Mouse (Mus musculus): Measurements from ENCODE around the gene Ap1m2. TPM values are rescaled to one million over a fixed set of nuclear protein-coding genes. Genes with fewer than 3 reads are reported as not detected.

The Ap1m2 gene
- polyA plus RNA-seq, 1 experiment = not detected

DNA sequence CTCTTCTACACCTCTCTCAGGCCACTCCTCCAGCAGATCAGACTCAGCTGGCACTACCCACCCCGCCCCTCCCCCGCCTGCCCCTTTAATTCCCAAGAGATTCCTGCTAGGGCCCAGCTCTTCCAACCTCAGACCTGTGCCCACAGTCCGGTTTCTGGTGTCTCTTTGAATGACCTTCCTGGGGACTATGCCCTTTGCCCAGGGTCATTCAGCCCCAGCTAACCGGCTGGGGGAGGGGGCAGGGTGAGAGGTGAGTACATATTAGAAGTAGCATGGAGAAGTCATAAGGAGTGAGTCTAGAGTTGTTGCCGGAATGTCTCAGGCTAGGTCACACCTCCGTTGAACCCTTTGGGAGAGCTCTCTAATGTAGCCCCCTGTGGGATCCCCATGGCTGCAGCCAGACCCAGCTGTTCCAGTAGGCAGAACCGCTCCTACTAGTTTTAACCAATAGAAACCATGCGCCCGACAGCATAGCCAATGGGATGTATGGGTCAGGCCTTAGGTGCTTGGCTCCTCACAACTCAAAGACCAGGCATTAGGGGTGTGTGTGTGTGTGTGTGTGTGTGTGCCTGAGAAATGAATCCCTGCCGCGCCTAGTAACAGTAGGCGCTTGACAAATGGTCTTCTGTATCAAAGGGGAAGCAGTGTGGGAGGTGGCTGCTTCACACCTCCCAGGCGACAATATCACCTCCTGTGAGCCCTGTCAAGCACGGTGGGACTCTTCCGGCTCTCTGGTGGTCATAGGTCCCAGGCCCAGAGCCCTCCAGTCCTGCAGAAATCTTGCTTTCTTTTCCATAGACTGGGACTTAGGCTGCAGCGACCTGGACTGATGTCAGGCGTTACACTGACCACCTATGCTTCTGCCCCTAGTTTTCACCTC is 62.3 kb downstream of the Ap1m2 start:
- TF ChIP-seq FLI1 (IDR thresholded peaks at IDR 0.05; ENCODE audit: low read length) (no peak), GATA1 (IDR thresholded peaks at IDR 0.05; ENCODE audit: borderline replicate concordance, low read length) (no peak)
- Histone ChIP-seq H3K4me3 (replicated peaks) (no peak overlapping the region), H3K27me3 (replicated peaks) (peaks cover 83% of the 10 kb centered on the region)

DNA sequence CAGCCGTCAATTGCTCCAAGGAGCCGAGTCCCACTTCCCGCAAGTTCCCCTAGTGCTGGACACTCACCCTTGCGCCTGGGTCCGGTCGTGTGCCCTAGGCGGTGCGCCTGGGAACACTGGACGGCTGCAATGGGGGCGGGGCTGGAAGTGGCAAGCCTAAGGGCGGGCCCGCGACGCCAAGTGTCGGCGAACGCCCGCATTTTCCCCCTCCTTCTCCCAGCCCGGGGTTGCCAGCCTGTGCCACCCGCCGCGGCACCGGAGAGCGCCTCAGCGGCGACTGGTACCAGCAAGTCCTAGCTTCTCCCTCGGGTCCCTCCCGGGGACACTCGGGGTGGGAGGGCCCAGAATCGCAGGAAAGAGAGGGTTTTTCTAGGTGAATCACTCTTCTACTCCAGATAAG is 63.8 kb downstream of the Ap1m2 start, which contains the start of gene S1pr5:
Gene S1pr5, minus strand, starts transcription at position 118 of the 400 bp plus-strand sequence.
- Histone ChIP-seq H3K4me1 (peaks cover 43% of the 10 kb centered on the region), H3K27me3 (replicated peaks) (peaks cover 92% of the 10 kb centered on the region), H3K4me3 (replicated peaks) (peak within 1 kb of the TSS; percentile 83), H3K36me3 (replicated peaks; ENCODE audit: low read length) (no peaks in the 10 kb centered on the region), H3K9me3 (peaks cover 6% of the 10 kb centered on the region; the same call in 1 of the 2 replicates)
- TF ChIP-seq GATA1 (IDR thresholded peaks at IDR 0.05; ENCODE audit: borderline replicate concordance, low read length) (no peak), FLI1 (IDR thresholded peaks at IDR 0.05; ENCODE audit: low read length) (no peak)

More for the DNA sequence above, 62.3 kb downstream of the Ap1m2 start:
- no peaks in the 10 kb centered on the region for H3K36me3 ChIP-seq (replicated peaks; ENCODE audit: low read length)
- peaks cover 29% of the 10 kb centered on the region for H3K4me1 ChIP-seq
- H3K9me3 ChIP-seq = no peaks in the 10 kb centered on the region

DNA sequence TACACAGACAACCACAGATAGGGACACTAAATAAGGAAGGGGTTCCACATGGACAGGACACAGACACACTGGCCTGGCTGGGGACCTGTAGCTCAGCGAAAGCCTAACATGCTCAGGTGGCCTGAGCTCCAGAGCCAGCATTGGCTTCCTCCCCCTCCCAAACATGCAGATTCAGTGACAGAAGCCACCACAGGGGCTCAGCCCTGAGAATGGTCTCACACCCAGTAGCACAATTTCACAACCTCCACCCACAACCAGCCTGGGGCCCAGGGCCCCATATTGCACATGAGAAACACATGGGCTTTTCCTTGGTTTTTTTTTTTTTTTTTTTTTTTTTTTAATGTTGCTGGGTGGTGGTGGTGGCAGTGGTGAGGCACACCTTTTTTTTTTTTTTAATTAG is 65.8 kb downstream of the Ap1m2 start:
- Histone ChIP-seq H3K36me3 (replicated peaks; ENCODE audit: low read length) (no peaks in the 10 kb centered on the region), H3K27me3 (replicated peaks) (peaks cover 86% of the 10 kb centered on the region), H3K4me1 (peaks cover 50% of the 10 kb centered on the region), H3K4me3 (replicated peaks) (no peak overlapping the region), H3K9me3 (peaks cover 12% of the 10 kb centered on the region; the same call in 1 of the 2 replicates)
- TF ChIP-seq FLI1 (IDR thresholded peaks at IDR 0.05; ENCODE audit: low read length) = no peak
- TF ChIP-seq GATA1 (IDR thresholded peaks at IDR 0.05; ENCODE audit: borderline replicate concordance, low read length) = no peak

DNA sequence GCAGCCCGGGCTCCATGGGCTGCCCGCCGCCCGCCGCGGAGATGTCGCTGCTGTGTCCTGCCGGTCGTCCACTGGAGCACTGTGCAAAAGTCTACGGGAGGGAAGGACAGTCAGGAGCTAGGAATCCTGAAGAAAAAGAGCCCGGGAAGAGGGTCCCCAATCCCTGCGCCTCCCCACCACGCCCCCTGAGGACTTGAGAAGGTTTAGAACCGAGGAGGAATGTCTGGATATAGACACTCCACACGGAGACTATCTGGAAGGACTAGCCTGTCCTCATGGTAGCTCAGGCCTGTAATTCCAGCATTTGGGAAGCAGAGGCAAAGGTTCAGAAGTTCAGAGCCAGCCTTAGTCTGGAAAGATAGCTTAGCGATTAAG is 67.0 kb downstream of the Ap1m2 start:
- Histone ChIP-seq H3K27me3 (replicated peaks) (peaks cover 74% of the 10 kb centered on the region), H3K4me1 (peaks cover 55% of the 10 kb centered on the region), H3K9me3 (peaks cover 12% of the 10 kb centered on the region; the same call in 1 of the 2 replicates), H3K4me3 (replicated peaks) (peak overlapping the region; percentile 93), H3K36me3 (replicated peaks; ENCODE audit: low read length) (no peaks in the 10 kb centered on the region)
- TF ChIP-seq FLI1 (IDR thresholded peaks at IDR 0.05; ENCODE audit: low read length) (no peak), GATA1 (IDR thresholded peaks at IDR 0.05; ENCODE audit: borderline replicate concordance, low read length) (no peak)

DNA sequence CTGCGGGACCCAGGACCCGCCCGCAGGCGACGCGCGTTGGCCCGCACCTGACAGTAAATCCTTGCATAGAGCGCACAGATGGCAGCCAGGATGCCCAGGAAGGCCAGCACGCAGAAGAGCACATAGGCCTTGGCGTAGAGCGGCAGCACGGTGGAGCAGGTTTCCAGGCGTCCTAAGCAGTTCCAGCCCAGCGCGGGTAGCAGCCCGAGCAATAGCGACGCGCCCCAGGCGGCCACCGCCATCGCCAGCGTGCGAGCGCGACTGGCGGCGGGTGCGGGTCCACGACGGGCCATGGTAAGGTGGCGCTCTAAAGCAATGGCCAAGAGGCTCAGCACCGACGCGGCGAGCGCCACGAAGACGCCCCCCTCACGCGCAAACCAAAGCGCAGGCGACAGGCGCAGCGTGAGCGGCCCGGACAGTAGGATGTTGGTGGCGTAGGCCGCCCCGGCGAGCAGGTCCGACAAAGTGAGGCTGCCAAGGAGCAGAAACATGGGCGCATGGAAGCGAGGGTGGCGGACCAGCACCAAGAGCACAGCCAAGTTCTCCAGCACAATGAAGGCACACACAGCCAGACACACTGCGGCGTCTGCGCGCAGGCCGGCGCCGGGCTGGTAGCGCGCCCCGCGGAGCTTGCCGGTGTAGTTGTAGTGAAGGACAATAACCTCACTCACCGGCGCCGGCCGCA is 67.6 kb downstream of the Ap1m2 start:
- Histone ChIP-seq H3K9me3 (peaks cover 12% of the 10 kb centered on the region; the same call in 1 of the 2 replicates), H3K36me3 (replicated peaks; ENCODE audit: low read length) (no peaks in the 10 kb centered on the region), H3K27me3 (replicated peaks) (peaks cover 69% of the 10 kb centered on the region), H3K4me3 (replicated peaks) (peak overlapping the region; percentile 93), H3K4me1 (peaks cover 54% of the 10 kb centered on the region)
- TF ChIP-seq GATA1 (IDR thresholded peaks at IDR 0.05; ENCODE audit: borderline replicate concordance, low read length) (no peak), FLI1 (IDR thresholded peaks at IDR 0.05; ENCODE audit: low read length) (no peak)

Other genes with a start within 250 kb of the Ap1m2 start
- gene Zglp1, start 245.2 kb downstream of the Ap1m2 start, polyA plus RNA-seq (2012; ENCODE audit: insufficient read depth, low replicate concordance) = 3.6 TPM in 1 of 2 replicates, not detected in the other
- 0.45 TPM in 1 of 2 replicates, not detected in the other for gene Gm49373, start 239.2 kb downstream of the Ap1m2 start, polyA plus RNA-seq (2012; ENCODE audit: insufficient read depth, low replicate concordance)
- 3.3 and 26.9 TPM in 2 replicates for gene Fdx1l, start 238.7 kb downstream of the Ap1m2 start, polyA plus RNA-seq (2012; ENCODE audit: insufficient read depth, low replicate concordance)
- 128 and 518 TPM in 2 replicates for gene Gm38431, start 220.3 kb downstream of the Ap1m2 start, polyA plus RNA-seq (2012; ENCODE audit: insufficient read depth, low replicate concordance)
- 51.7 TPM in 1 of 2 replicates, not detected in the other for gene Raver1, start 220.3 kb downstream of the Ap1m2 start, polyA plus RNA-seq (2012; ENCODE audit: insufficient read depth, low replicate concordance)
- 15.5 and 17.9 TPM in 2 replicates for gene Tyk2, start 181.1 kb downstream of the Ap1m2 start, polyA plus RNA-seq (2012; ENCODE audit: insufficient read depth, low replicate concordance)
- gene Cdc37, start 162.4 kb downstream of the Ap1m2 start, polyA plus RNA-seq (2012; ENCODE audit: insufficient read depth, low replicate concordance) = 62.5 and 150 TPM in 2 replicates
- gene Pde4a, start 146.6 kb downstream of the Ap1m2 start, polyA plus RNA-seq (2012; ENCODE audit: insufficient read depth, low replicate concordance) = 8.2 and 26.2 TPM in 2 replicates
- 47.4 and 49.4 TPM in 2 replicates for gene Keap1, start 73.0 kb downstream of the Ap1m2 start, polyA plus RNA-seq (2012; ENCODE audit: insufficient read depth, low replicate concordance)
- not detected in 2 replicates for gene S1pr5, start 63.9 kb downstream of the Ap1m2 start, polyA plus RNA-seq (2012; ENCODE audit: insufficient read depth, low replicate concordance)
- gene Atg4d, start 47.0 kb downstream of the Ap1m2 start, polyA plus RNA-seq (2012; ENCODE audit: insufficient read depth, low replicate concordance) = 53.1 and 67.2 TPM in 2 replicates
- 32.6 and 47.4 TPM in 2 replicates for gene Kri1, start 24.4 kb downstream of the Ap1m2 start, polyA plus RNA-seq (2012; ENCODE audit: insufficient read depth, low replicate concordance)
- gene Cdkn2d, start 20.9 kb downstream of the Ap1m2 start, polyA plus RNA-seq (2012; ENCODE audit: insufficient read depth, low replicate concordance) = 94.7 and 248 TPM in 2 replicates
- gene Slc44a2, start 8.4 kb upstream of the Ap1m2 start, polyA plus RNA-seq (2012; ENCODE audit: insufficient read depth, low replicate concordance) = 46.8 and 61.6 TPM in 2 replicates
- 55.5 and 62.9 TPM in 2 replicates for gene Ilf3, start 55.5 kb upstream of the Ap1m2 start, polyA plus RNA-seq (2012; ENCODE audit: insufficient read depth, low replicate concordance)
- gene Qtrt1, start 99.5 kb upstream of the Ap1m2 start, polyA plus RNA-seq (2012; ENCODE audit: insufficient read depth, low replicate concordance) = 20.1 and 20.7 TPM in 2 replicates
- gene Dnm2, start 112.6 kb upstream of the Ap1m2 start, polyA plus RNA-seq (2012; ENCODE audit: insufficient read depth, low replicate concordance) = 714 and 929 TPM in 2 replicates
- gene Tmed1, start 197.9 kb upstream of the Ap1m2 start, polyA plus RNA-seq (2012; ENCODE audit: insufficient read depth, low replicate concordance) = 6.6 TPM in 1 of 2 replicates, not detected in the other
- gene AB124611, start 213.8 kb upstream of the Ap1m2 start, polyA plus RNA-seq (2012; ENCODE audit: insufficient read depth, low replicate concordance) = 44.7 and 70.3 TPM in 2 replicates
- 105 and 143 TPM in 2 replicates for gene Carm1, start 234.6 kb upstream of the Ap1m2 start, polyA plus RNA-seq (2012; ENCODE audit: insufficient read depth, low replicate concordance)

Data from megakaryocyte, embryonic 14.5 days (primary cell).